In the genomic region with DNA sequence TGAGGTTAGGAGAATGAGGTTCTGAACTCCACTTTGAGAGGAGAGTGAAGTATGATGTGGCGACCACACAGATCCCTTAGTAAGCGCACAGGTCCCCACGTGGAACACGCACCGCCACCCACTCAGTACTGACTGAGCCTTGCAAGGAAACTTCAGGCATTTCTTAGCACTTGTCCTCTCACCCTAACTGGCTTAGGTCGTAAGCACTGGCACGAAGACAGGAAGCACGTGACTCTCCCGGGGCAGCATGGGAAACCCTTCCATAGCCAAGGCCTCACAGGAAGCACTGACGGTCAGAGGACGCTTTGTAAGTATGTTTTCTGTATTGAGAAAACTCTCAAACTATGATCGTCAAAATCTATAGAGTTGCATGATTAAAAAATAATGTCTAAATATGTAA, we compare ENCODE assay signal across 19 mouse cellular contexts.
"Had no signal": no experiment of that assay in that cellular context is flagged by ENCODE, and none has a peak within 500 bp of the region (broad histone marks: within the 10 kb centered on the region; RNA-seq: fewer than 3 reads in every experiment).

No protein-coding gene starts in this region.

- H3K9ac ChIP-seq: liver, embryonic 13.5 days; liver, embryonic 15.5 days; liver, postnatal 0 days; lung, embryonic 15.5 days; midbrain, embryonic 12.5 days; neural tube, embryonic 12.5 days had no signal

- H3K4me3 ChIP-seq: liver, embryonic 13.5 days; liver, embryonic 15.5 days; lung, embryonic 15.5 days; megakaryocyte, embryonic 14.5 days; midbrain, embryonic 12.5 days; neural tube, embryonic 12.5 days had no signal

- DNase-seq: liver, embryonic 13.5 days; liver, postnatal 0 days; lung, adult 2 months; lung, postnatal 14 days; lung, postnatal 36 days; midbrain, embryonic 14.5 days; right cerebral cortex, postnatal 25 days; right cerebral cortex, postnatal 4 days; spleen, adult 18-20 months; thymus, adult 2 months; thymus, postnatal 25 days; thymus, postnatal 4 days had no signal

- H3K36me3 ChIP-seq: liver, embryonic 13.5 days; liver, embryonic 15.5 days; lung, embryonic 15.5 days; midbrain, embryonic 12.5 days; neural tube, embryonic 12.5 days had no signal

- H3K27me3 ChIP-seq: liver, embryonic 13.5 days; liver, embryonic 15.5 days; lung, embryonic 15.5 days; midbrain, embryonic 12.5 days; neural tube, embryonic 12.5 days had no signal

- H3K4me1 ChIP-seq: liver, embryonic 13.5 days; liver, embryonic 15.5 days; megakaryocyte, embryonic 14.5 days; midbrain, embryonic 12.5 days; neural tube, embryonic 12.5 days had no signal

- H3K27ac ChIP-seq: liver, embryonic 13.5 days; liver, embryonic 15.5 days; lung, embryonic 15.5 days; macrophage; midbrain, embryonic 12.5 days; neural tube, embryonic 12.5 days had no signal

- ATAC-seq: liver, postnatal 0 days; lung, postnatal 0 days had no signal

- H3K9me3 ChIP-seq: liver, embryonic 13.5 days; liver, embryonic 15.5 days; lung, embryonic 15.5 days; megakaryocyte, embryonic 14.5 days; midbrain, embryonic 12.5 days; neural tube, embryonic 12.5 days had no signal

- H3K4me2 ChIP-seq: liver, embryonic 13.5 days; liver, embryonic 15.5 days; lung, embryonic 15.5 days; midbrain, embryonic 12.5 days; neural tube, embryonic 12.5 days had no signal
